Mouse (Mus musculus) cerebral cortex, adult 2 months (tissue): Measurements from ENCODE around the gene Gm4312.

Source experiments
- WGBS: fragments of 180-500 bp; shearing (Covaris S2); methylation state at CpG from one replicate; pipeline ENCODE4 v1.1.7; 2018; 5-methylcytosine and 5-hydroxymethylcytosine counted together

The Gm4312 gene

GRCm38 (mm10) chr10:100382460-100382859 lies at the start of gene Gm4312:
TSS of gene Gm4312 (minus strand) at chr10:100382560.
- WGBS: no CpG with 5 or more reads among the region's 2 CpGs

GRCm38 (mm10) chr10:100427592-100427991 lies 45.2 kb upstream of the Gm4312 start:
- 68% methylated on average over 2 of the region's 2 CpGs for WGBS

- WGBS: 93% methylated on average over 7 of the region's 7 CpGs
These were observed 33.2 kb upstream of the Gm4312 start for GRCm38 (mm10) chr10:100415566-100415965.

GRCm38 (mm10) chr10:100402301-100402700 lies 19.9 kb upstream of the Gm4312 start:
- 87% methylated on average over 6 of the region's 6 CpGs for WGBS

- WGBS: no CpG with 5 or more reads among the region's 3 CpGs
These were observed 21.3 kb downstream of the Gm4312 start, which contains the start of gene Gm4307 for GRCm38 (mm10) chr10:100361038-100361437. TSS of gene Gm4307 (plus strand) at chr10:100361338.

GRCm38 (mm10) chr10:100356841-100357240 lies 25.5 kb downstream of the Gm4312 start:
- WGBS: 89% methylated on average over 2 of the region's 2 CpGs

GRCm38 (mm10) chr10:100350793-100351192 lies 31.6 kb downstream of the Gm4312 start, which contains the start of gene Gm4305:
TSS of gene Gm4305 (plus strand) at chr10:100351093.
- no CpG with 5 or more reads among the region's 3 CpGs for WGBS

- no CpG with 5 or more reads among the region's 3 CpGs for WGBS
These were observed 36.7 kb downstream of the Gm4312 start, which contains the start of gene Gm4303 for GRCm38 (mm10) chr10:100345672-100346071. TSS of gene Gm4303 (plus strand) at chr10:100345972.

GRCm38 (mm10) chr10:100340536-100340935 lies 41.8 kb downstream of the Gm4312 start, which contains the start of gene Gm4302:
TSS of gene Gm4302 (plus strand) at chr10:100340836.
- no CpG with 5 or more reads among the region's 3 CpGs for WGBS

GRCm38 (mm10) chr10:100335376-100335775 lies 47.0 kb downstream of the Gm4312 start, which contains the start of gene Gm4301:
TSS of gene Gm4301 (plus strand) at chr10:100335676.
- WGBS: no CpG with 5 or more reads among the region's 2 CpGs
